Mouse (Mus musculus) limb, embryonic 14.5 days (tissue): Measurements from ENCODE around the gene Chid1. TPM values are rescaled to one million over a fixed set of nuclear protein-coding genes. Genes with fewer than 3 reads are reported as not detected.

Experiments
- ATAC-seq: fragments of 200-750 bp; cut with Nextera tagmentation; 2 replicates; pipeline ENCODE4 v1.8.0; 2017; ENCODE audit warnings: low read depth, moderate number of reproducible peaks, moderate TSS enrichment; ENCODE audit not compliant: low FRiP score
- DNase-seq: peaks from one replicate; pipeline ENCODE4 v3.0.0-alpha.2; 2015; ENCODE audit warnings: low spot score
- H3K27ac ChIP-seq: fragments of 300-500 bp; sonication (generic); replicated peaks from 2 replicates; pipeline ENCODE4 v1.5.1; 2014; ENCODE audit warnings: low read depth, mild to moderate bottlenecking, low read length, moderate library complexity, mixed read lengths
- H3K27me3 ChIP-seq: fragments of 300-500 bp; sonication (generic); 2 replicates; pipeline ENCODE4 v1.6.1; 2014; ENCODE audit warnings: low read length, mixed read lengths; ENCODE audit not compliant: control insufficient read depth, insufficient read depth
- H3K36me3 ChIP-seq: fragments of 300-500 bp; sonication (generic); 2 replicates; pipeline ENCODE4 v1.6.1; 2014; ENCODE audit warnings: mild to moderate bottlenecking, low read length, moderate library complexity, mixed read lengths; ENCODE audit not compliant: control insufficient read depth, insufficient read depth
- H3K4me1 ChIP-seq: fragments of 300-500 bp; sonication (generic); 2 replicates; pipeline ENCODE4 v1.6.1; 2014; ENCODE audit warnings: antibody characterized with exemption, low read length, mixed read lengths; ENCODE audit not compliant: control insufficient read depth, insufficient read depth
- H3K4me2 ChIP-seq: fragments of 300-500 bp; sonication (generic); replicated peaks from 2 replicates; pipeline ENCODE4 v1.6.1; 2014; ENCODE audit warnings: low read depth, mild to moderate bottlenecking, low read length, moderate library complexity; ENCODE audit not compliant: severe bottlenecking
- H3K4me3 ChIP-seq: fragments of 300-500 bp; sonication (generic); replicated peaks from 2 replicates; pipeline ENCODE4 v1.5.1; 2014; ENCODE audit warnings: low read length
- H3K9ac ChIP-seq: fragments of 300-500 bp; sonication (generic); 2 replicates; pipeline ENCODE4 v1.6.1; 2014; ENCODE audit warnings: mild to moderate bottlenecking, low read depth, low read length, moderate library complexity; ENCODE audit not compliant: severe bottlenecking
- H3K9me3 ChIP-seq: fragments of 300-500 bp; sonication (generic); 2 replicates; pipeline ENCODE4 v1.6.1; 2016; ENCODE audit warnings: low read length; ENCODE audit not compliant: control insufficient read depth
- POLR2A ChIP-seq: fragments of 200-500 bp; IDR thresholded peaks from 2 replicates; pipeline ENCODE4 v1.8.0; 2012; ENCODE audit warnings: inconsistent platforms, mild to moderate bottlenecking, moderate library complexity, borderline replicate concordance; ENCODE audit not compliant: insufficient read depth, insufficient read length; ENCODE audit errors: extremely low read depth
- WGBS: fragments of 180-500 bp; shearing (Covaris S2); extraction: QIAGEN DNeasy Blood & Tissue Kit; methylation state at CpG from one replicate; pipeline ENCODE4 v1.1.7; 2014; 5-methylcytosine and 5-hydroxymethylcytosine counted together
- polyA plus RNA-seq, 2 experiments: library from polyadenylated mRNA; depleted of rRNA in 1 of 2; stranded (reverse) in 1 of 2; unstranded in 1 of 2; fragments of >200 nt; fragmentation: Nextera tagmentation in 1 of 2; extraction: Ambion mirVana in 1 of 2; gene quantifications; 2 replicates each; pipeline versions ENCODE4 v1.2.1 to v1.2.3; 2012 to 2014

Chid1 gene
- polyA plus RNA-seq, 2 experiments: 41.8 to 43.5 TPM

DNA sequence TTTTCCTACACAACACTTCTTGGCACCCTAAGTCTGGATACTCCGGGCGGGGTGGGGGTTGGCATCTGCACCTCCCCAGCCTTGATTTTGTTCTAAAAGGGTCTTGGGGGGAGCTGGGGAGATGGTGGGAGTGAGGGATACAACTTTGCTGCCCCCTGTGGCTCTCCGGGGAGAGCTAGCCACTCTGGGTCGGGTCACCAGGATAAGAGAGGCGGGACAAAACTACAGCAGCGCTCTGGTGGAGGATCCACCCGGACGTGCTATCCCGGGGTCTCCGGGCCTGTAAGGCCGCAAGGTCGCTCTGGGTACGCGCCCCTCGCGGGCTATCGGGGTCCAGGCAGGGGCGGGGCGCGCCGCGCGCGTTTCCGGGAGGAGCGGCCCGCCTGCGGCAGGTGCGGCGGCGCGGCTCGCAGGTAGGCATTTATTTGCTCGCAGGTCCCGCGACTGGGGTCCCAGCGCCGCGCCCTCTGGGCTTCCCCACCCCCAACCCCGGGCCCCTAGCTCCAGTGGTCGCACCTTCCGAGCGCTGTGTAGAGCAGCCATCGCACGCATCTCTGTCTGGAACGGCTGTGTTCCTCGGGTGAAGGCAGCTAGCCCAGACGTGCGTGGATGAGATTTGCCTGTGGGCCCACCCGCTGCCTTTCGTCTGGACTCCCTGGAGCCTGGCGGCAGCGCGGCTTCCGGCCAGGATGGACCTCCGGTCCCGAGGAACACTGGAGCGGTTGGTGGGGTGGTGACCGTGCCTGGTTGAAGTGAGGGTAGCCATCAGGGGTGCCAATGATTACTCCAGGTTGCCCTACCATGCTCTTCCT is 77.9 kb downstream of the Chid1 start:
- Histone ChIP-seq H3K4me3 (peak overlapping the region; percentile 36), H3K36me3 (peaks cover 7% of the 10 kb centered on the region), H3K4me1 (peaks cover 28% of the 10 kb centered on the region), H3K9me3 (no peaks in the 10 kb centered on the region), H3K27ac (no peak overlapping the region), H3K27me3 (peaks cover 46% of the 10 kb centered on the region), H3K4me2 (peak overlapping the region; percentile 65), H3K9ac (peak overlapping the region; percentile 22)
- TF ChIP-seq POLR2A: no peak
- no peak for DNase-seq
- 2% methylated on average over 36 of the region's 59 CpGs for WGBS
- ATAC-seq: no peak

DNA sequence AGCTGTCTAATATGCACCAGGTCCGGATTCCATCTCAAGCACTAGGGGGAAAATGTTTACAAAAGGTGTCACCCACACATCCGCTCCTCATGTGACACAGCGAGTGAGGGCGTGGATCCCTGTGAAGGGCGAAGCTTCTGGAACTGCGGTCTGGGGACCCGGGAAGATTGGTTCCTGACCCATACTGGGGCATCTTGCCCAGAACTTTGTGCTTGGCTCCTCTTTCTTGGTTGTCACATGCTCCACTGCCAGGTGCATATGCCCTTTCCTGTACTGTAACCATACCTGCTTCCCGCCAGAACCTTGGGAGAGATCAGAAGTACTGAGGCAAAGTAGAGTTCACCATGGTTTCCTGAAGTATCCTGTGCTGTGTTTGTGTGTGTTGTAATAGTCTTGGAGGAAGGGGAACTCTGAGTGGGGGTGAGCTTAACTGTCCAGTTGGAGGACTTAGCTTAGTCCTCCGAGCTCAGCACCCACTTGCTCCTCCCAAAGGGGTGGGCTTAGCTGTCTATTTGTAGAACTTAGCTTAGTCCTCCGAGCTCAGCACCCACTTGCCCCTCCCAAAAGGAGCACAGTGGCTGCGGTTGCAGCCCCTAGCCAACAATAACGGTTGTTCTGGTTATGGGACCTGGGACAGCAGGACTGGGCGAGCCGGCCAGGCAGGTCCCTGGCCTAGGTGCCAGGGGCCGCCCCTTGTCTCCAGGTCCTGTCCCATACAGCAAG is 79.1 kb downstream of the Chid1 start, which contains the start of gene Cracr2b:
Gene Cracr2b (plus strand): TSS at position 704 of the 723 bp plus-strand sequence.
- TF ChIP-seq POLR2A: no peak
- peaks cover 25% of the 10 kb centered on the region for H3K4me1 ChIP-seq
- H3K27me3 ChIP-seq: peaks cover 46% of the 10 kb centered on the region
- ATAC-seq (no peak), DNase-seq (no peak)
- peak within 1 kb of the TSS; percentile 36 for H3K4me3 ChIP-seq
- H3K9ac ChIP-seq: peak within 1 kb of the TSS; percentile 22
- 73% methylated on average over 15 of the region's 15 CpGs for WGBS
- peak within 1 kb of the TSS; percentile 65 for H3K4me2 ChIP-seq
- peaks cover 7% of the 10 kb centered on the region for H3K36me3 ChIP-seq
- H3K9me3 ChIP-seq: no peaks in the 10 kb centered on the region
- H3K27ac ChIP-seq: no peak within 1 kb of the TSS

DNA sequence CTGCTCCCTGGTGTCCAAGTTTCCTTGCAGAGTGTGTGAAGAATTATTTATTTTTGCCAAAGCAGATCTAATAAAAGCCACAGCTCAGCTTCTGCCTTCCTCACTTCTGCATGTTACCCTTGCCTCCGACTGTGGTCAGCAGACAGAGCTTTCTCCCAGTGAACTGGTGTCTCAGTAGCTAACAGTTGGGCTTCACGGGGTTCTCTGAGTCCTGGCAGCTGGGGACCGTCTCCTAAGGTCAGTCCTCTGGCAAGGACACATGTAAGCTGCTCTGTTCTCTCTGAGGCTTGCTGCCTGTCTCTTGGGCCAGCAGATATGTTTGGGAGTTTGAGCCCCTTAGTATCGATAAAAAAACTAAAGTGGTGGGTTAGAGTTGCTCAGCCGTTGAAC is 79.7 kb downstream of the Chid1 start:
- peaks cover 7% of the 10 kb centered on the region for H3K36me3 ChIP-seq
- H3K27ac ChIP-seq: no peak overlapping the region
- peaks cover 45% of the 10 kb centered on the region for H3K27me3 ChIP-seq
- H3K4me2 ChIP-seq: no peak overlapping the region
- DNase-seq (no peak), ATAC-seq (no peak)
- H3K4me1 ChIP-seq: peaks cover 19% of the 10 kb centered on the region
- no peak overlapping the region for H3K4me3 ChIP-seq
- H3K9me3 ChIP-seq: no peaks in the 10 kb centered on the region
- no peak overlapping the region for H3K9ac ChIP-seq
- 67% methylated on average over 5 of the region's 5 CpGs for WGBS
- no peak for TF ChIP-seq POLR2A

DNA sequence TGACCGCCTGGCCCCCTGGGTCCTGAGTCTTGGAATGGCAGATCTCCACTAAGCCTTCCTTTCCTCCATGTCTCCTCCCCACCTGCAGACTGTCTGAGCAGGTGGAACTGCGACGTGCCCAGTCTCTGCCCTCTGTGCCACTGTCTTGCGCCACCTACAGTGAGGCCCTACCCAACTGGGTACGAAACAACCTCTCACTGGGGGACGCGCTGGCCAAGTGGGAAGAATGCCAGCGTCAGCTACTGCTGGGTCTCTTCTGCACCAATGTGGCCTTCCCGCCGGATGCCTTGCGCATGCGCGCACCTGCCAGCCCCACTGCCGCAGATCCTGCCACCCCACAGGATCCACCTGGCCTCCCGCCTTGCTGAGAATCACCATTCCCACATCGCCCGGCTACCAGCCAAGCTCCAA is 80.4 kb downstream of the Chid1 start:
- no peak for TF ChIP-seq POLR2A
- H3K27ac ChIP-seq: no peak overlapping the region
- H3K4me3 ChIP-seq: no peak overlapping the region
- H3K9ac ChIP-seq: no peak overlapping the region
- no peak for ATAC-seq
- H3K9me3 ChIP-seq: no peaks in the 10 kb centered on the region
- peaks cover 7% of the 10 kb centered on the region for H3K36me3 ChIP-seq
- 89% methylated on average over 17 of the region's 17 CpGs for WGBS
- no peak for DNase-seq
- H3K4me2 ChIP-seq: no peak overlapping the region
- peaks cover 38% of the 10 kb centered on the region for H3K27me3 ChIP-seq
- peaks cover 13% of the 10 kb centered on the region; the same call in 1 of the 2 replicates for H3K4me1 ChIP-seq

DNA sequence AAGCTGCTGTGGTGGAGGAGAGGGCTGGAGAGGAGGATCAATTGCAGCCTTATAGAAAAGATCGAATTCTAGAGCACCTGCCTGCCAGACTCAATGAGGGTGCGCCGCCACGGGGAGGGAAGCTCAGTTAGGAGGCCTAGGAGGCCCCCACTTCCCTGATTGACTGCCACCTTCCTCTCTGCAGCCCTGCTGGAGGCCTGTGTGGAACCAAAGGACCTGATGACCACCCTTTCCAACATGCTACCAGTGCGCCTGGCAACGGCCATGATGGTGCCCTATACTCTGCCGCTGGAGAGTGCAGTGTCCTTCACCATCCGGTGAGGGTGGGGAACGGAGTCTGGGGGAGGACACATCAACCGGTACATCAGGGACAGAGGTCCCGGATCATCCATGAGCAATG is 81.0 kb downstream of the Chid1 start:
- H3K4me3 ChIP-seq: no peak overlapping the region
- H3K4me1 ChIP-seq: peaks cover 13% of the 10 kb centered on the region; the same call in 1 of the 2 replicates
- DNase-seq: no peak
- H3K9me3 ChIP-seq: no peaks in the 10 kb centered on the region
- H3K36me3 ChIP-seq: peaks cover 7% of the 10 kb centered on the region
- no peak overlapping the region for H3K27ac ChIP-seq
- ATAC-seq: no peak
- H3K9ac ChIP-seq: no peak overlapping the region
- TF ChIP-seq POLR2A: no peak
- H3K4me2 ChIP-seq: no peak overlapping the region
- 90% methylated on average over 11 of the region's 11 CpGs for WGBS
- peaks cover 31% of the 10 kb centered on the region for H3K27me3 ChIP-seq
